Mouse (Mus musculus): Measurements from ENCODE around the gene Abcd3. TPM values are rescaled to one million over a fixed set of nuclear protein-coding genes. Genes with fewer than 3 reads are reported as not detected.

Gene Abcd3
- polyA plus RNA-seq, 1 experiment: 5.1 TPM

DNA sequence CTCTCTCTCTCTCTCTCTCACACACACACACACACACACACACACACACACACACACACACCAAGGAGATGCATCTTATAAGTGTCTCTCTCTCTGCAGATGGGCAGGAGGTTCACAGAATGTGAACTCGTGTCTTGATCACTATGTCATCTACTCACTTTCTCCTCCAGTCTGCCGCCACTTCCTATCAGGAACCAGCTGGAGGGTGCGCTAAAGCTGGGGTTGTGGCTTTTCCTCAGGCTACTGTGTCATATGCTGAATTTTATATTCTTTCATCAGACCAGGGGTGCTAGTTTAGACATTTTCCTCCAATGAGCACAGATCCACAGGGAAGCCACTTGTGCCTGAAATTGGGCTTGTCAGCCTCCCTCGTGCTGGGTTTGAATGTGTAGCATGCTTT lies 85.4 kb downstream of the Abcd3 start:
- TF ChIP-seq POLR2A (IDR thresholded peaks at IDR 0.05; ENCODE audit: control insufficient read depth, extremely low read depth, insufficient read depth, low read length, poor library complexity) (no peak), CTCF (IDR thresholded peaks at IDR 0.05; ENCODE audit: borderline replicate concordance, control insufficient read depth, extremely low read depth, insufficient read depth, low read length, poor library complexity) (no peak)
- WGBS: 38% methylated on average over 4 of the region's 4 CpGs
- H3K36me3 ChIP-seq (ENCODE audit: control insufficient read depth, insufficient read depth, low read length): no peaks in the 10 kb centered on the region
- DNase-seq: no peak
- no peak overlapping the region for H3K27ac ChIP-seq (ENCODE audit: control insufficient read depth, insufficient read depth, low read length)
- no peaks in the 10 kb centered on the region for H3K4me1 ChIP-seq (replicated peaks; ENCODE audit: control insufficient read depth, insufficient read depth, low read length)
- H3K4me3 ChIP-seq (ENCODE audit: control insufficient read depth, insufficient read depth, low read length): no peak overlapping the region
- H3K27me3 ChIP-seq (ENCODE audit: control insufficient read depth, insufficient read depth, low read length): no peaks in the 10 kb centered on the region

- DNase-seq: no peak
- Histone ChIP-seq H3K27me3 (ENCODE audit: control insufficient read depth, insufficient read depth, low read length) (no peaks in the 10 kb centered on the region), H3K4me3 (ENCODE audit: control insufficient read depth, insufficient read depth, low read length) (no peak overlapping the region), H3K36me3 (ENCODE audit: control insufficient read depth, insufficient read depth, low read length) (no peaks in the 10 kb centered on the region), H3K4me1 (replicated peaks; ENCODE audit: control insufficient read depth, insufficient read depth, low read length) (peaks cover 8% of the 10 kb centered on the region), H3K27ac (ENCODE audit: control insufficient read depth, insufficient read depth, low read length) (no peak overlapping the region)
- TF ChIP-seq CTCF (IDR thresholded peaks at IDR 0.05; ENCODE audit: borderline replicate concordance, control insufficient read depth, extremely low read depth, insufficient read depth, low read length, poor library complexity) (no peak), POLR2A (IDR thresholded peaks at IDR 0.05; ENCODE audit: control insufficient read depth, extremely low read depth, insufficient read depth, low read length, poor library complexity) (no peak)
- WGBS: 95% methylated on average over 10 of the region's 10 CpGs
Observed at GRCm38 (mm10) chr3:121725651-121726050, 89.5 kb downstream of the Abcd3 start.

DNA sequence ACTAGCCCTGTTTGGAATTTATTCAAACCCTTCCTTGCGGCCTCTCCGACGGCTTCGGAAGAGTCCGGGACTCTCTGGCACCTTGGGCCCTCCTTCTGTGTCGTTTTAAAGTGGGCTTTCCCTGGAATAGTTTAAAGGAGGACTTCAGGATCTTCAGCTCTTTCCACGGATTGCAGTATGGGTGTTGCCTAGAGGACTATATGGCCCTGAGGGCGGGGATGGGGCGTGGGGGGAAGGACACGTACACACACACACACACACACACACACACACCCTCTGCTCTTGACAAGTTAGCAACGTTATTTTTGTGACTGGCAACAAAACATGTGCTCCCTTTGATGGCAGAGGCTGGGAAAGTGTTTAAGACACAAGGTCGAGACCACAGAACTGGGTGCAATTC lies 90.5 kb downstream of the Abcd3 start:
- no peaks in the 10 kb centered on the region for H3K36me3 ChIP-seq (ENCODE audit: control insufficient read depth, insufficient read depth, low read length)
- H3K4me3 ChIP-seq (ENCODE audit: control insufficient read depth, insufficient read depth, low read length): no peak overlapping the region
- no peaks in the 10 kb centered on the region for H3K27me3 ChIP-seq (ENCODE audit: control insufficient read depth, insufficient read depth, low read length)
- WGBS: 73% methylated on average over 12 of the region's 12 CpGs
- no peak overlapping the region for H3K27ac ChIP-seq (ENCODE audit: control insufficient read depth, insufficient read depth, low read length)
- DNase-seq: no peak
- H3K4me1 ChIP-seq (replicated peaks; ENCODE audit: control insufficient read depth, insufficient read depth, low read length): peaks cover 8% of the 10 kb centered on the region
- TF ChIP-seq POLR2A (IDR thresholded peaks at IDR 0.05; ENCODE audit: control insufficient read depth, extremely low read depth, insufficient read depth, low read length, poor library complexity) (no peak), CTCF (IDR thresholded peaks at IDR 0.05; ENCODE audit: borderline replicate concordance, control insufficient read depth, extremely low read depth, insufficient read depth, low read length, poor library complexity) (no peak)

DNA sequence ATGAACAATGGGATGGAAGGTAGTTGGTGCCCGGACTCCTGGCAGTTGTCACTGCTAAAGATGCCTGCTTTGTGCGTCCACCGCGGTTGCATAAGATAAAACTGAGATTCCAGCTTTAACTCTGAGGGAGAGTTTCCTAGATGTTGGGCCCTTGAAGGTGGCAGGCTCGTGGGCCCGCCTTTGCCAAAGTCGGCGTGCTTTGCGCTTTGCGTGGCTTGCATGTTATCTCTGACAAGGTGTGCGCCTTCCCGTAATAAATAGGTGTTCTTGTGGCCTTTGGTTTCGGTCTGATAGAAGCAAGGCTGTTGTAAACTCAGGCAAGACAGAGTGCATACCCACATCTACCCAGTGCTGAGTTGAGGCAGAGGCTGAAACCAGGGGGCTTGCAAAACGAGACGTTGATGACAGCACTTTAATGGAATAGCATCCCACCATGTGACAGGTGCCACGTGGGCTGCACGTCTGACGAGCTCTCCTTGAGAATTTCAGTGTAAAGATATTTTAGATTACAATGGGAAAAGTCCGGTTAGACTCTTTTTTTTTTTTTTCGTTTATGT lies 91.1 kb downstream of the Abcd3 start:
- TF ChIP-seq POLR2A (IDR thresholded peaks at IDR 0.05; ENCODE audit: control insufficient read depth, extremely low read depth, insufficient read depth, low read length, poor library complexity) (no peak), CTCF (IDR thresholded peaks at IDR 0.05; ENCODE audit: borderline replicate concordance, control insufficient read depth, extremely low read depth, insufficient read depth, low read length, poor library complexity) (no peak)
- 36% methylated on average over 20 of the region's 20 CpGs for WGBS
- no peak for DNase-seq
- no peaks in the 10 kb centered on the region for H3K36me3 ChIP-seq (ENCODE audit: control insufficient read depth, insufficient read depth, low read length)
- peaks cover 8% of the 10 kb centered on the region for H3K4me1 ChIP-seq (replicated peaks; ENCODE audit: control insufficient read depth, insufficient read depth, low read length)
- no peak overlapping the region for H3K27ac ChIP-seq (ENCODE audit: control insufficient read depth, insufficient read depth, low read length)
- H3K27me3 ChIP-seq (ENCODE audit: control insufficient read depth, insufficient read depth, low read length): no peaks in the 10 kb centered on the region
- no peak overlapping the region for H3K4me3 ChIP-seq (ENCODE audit: control insufficient read depth, insufficient read depth, low read length)

DNA sequence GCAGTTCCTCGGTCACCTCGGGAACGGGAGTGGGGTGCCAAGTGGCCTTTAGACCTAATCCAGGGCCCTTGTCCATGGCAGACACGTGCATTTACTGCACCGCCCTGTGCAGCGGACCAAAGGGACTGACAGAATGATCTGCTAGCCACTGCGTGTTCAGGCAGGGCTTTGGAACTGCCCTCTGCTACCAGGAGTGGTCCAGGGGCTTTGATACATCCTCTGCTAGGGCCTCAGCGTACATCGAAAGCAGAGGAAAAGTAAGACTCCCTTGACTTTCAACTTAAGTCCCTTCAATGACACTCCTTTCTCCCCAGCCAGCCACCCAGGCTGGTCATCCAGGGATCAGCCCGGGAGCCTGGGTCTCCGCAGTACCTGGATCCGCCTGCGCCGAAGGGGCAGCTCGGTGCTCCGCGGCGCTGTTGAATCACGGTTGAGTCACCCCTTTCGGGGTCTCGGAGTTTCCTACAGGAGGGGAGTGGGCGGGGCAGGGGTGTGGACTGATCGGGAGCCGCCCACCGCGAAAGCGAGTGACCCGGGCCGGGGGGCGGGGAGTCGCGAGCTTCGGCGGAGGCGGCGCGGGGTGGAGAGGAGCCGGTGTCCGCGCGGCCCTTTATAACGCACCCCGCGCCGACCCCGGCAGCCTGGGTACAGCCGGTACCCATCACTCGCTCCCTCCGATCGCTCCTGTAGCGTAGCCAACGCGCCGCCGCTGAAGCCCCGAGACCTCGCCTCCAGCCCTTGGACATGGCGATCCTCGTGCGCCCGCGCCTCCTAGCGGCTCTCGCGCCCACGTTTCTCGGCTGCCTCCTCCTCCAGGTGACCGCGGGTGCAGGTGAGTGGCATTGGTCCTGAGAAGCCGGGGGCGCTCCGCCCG lies 91.9 kb downstream of the Abcd3 start, which contains the start of gene F3:
TSS of gene F3 (plus strand) at position 567 of the 874 bp plus-strand sequence.
- Histone ChIP-seq H3K27ac (ENCODE audit: control insufficient read depth, insufficient read depth, low read length) (no peak within 1 kb of the TSS), H3K27me3 (ENCODE audit: control insufficient read depth, insufficient read depth, low read length) (no peaks in the 10 kb centered on the region), H3K36me3 (ENCODE audit: control insufficient read depth, insufficient read depth, low read length) (no peaks in the 10 kb centered on the region), H3K4me3 (ENCODE audit: control insufficient read depth, insufficient read depth, low read length) (peak within 1 kb of the TSS; percentile 48), H3K4me1 (replicated peaks; ENCODE audit: control insufficient read depth, insufficient read depth, low read length) (peaks cover 8% of the 10 kb centered on the region)
- TF ChIP-seq POLR2A (IDR thresholded peaks at IDR 0.05; ENCODE audit: control insufficient read depth, extremely low read depth, insufficient read depth, low read length, poor library complexity) (no peak), CTCF (IDR thresholded peaks at IDR 0.05; ENCODE audit: borderline replicate concordance, control insufficient read depth, extremely low read depth, insufficient read depth, low read length, poor library complexity) (peak; percentile 67; the same call in 1 of the 2 replicates)
- 2% methylated on average over 72 of the region's 73 CpGs for WGBS
- peak; percentile 71 for DNase-seq

DNA sequence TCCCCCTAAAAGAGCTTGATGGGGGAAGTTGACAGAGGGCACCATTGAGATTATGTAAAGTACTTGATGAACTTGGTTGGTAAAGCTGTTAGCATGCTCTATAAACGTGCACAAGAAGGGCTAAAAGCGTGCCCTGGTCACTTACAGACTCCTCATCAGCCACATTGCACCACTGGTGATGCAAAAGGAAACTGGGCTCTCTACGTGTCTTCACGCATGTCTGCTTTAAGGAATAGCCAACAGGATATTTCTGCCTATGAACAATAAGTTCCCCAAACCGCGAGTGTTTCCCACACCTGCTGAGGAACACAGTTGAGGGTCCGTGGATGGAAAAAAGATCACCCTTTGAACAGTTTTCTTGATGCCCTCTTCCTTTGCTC lies 93.4 kb downstream of the Abcd3 start:
- H3K4me3 ChIP-seq (ENCODE audit: control insufficient read depth, insufficient read depth, low read length): no peak overlapping the region
- DNase-seq: no peak
- H3K36me3 ChIP-seq (ENCODE audit: control insufficient read depth, insufficient read depth, low read length): no peaks in the 10 kb centered on the region
- H3K27me3 ChIP-seq (ENCODE audit: control insufficient read depth, insufficient read depth, low read length): no peaks in the 10 kb centered on the region
- TF ChIP-seq POLR2A (IDR thresholded peaks at IDR 0.05; ENCODE audit: control insufficient read depth, extremely low read depth, insufficient read depth, low read length, poor library complexity) (no peak), CTCF (IDR thresholded peaks at IDR 0.05; ENCODE audit: borderline replicate concordance, control insufficient read depth, extremely low read depth, insufficient read depth, low read length, poor library complexity) (no peak)
- no peak overlapping the region for H3K27ac ChIP-seq (ENCODE audit: control insufficient read depth, insufficient read depth, low read length)
- peaks cover 8% of the 10 kb centered on the region for H3K4me1 ChIP-seq (replicated peaks; ENCODE audit: control insufficient read depth, insufficient read depth, low read length)
- WGBS: 26% methylated on average over 7 of the region's 7 CpGs

Data from thymus, adult 2 months (tissue).